8 mouse cellular contexts compared by ENCODE assay signal in the genomic region with DNA sequence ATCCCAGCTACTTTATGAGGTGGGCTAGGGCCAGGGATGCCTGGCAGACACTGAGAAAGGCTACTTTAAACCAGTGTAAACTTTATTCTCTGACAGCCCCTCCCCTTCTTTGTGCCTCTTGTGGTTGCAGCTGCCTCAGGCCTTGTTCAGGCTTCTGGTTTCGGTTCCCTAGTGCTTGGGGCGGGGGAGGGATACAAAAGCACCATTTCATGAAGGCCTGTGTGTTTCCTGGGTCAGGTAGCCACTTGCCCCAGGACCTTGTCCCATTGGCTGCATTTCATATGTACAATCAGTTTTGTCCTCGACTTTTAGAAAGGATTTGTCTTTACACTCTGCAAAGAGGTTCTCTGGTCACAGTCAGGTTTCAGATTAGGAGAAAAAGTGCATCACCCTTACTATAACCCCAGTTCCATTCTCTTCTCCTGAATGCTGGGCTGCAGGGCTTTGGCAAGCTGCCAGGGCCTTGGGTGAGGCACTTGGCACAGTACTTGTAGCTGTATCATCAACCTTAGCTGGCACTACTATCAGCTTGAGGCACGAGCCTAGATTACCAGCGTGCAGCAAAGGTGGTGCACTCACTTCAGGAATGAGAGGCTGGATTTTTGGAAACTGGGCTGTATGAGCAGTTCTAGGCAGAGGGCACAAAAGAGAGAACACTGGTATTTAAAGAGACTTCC. TPM values are rescaled to one million over a fixed set of nuclear protein-coding genes. Genes with fewer than 3 reads are reported as not detected.
A peak's percentile ranks its signal among the peaks of the same experiment; 100 is the strongest.
DNase-seq lines count a peak whose midpoint lies in the region; ATAC-seq and TF ChIP-seq lines count a peak whose summit lies in the region.

No protein-coding gene starts in this region.

- no peak overlapping the region for H3K27ac ChIP-seq in midbrain, embryonic 14.5 days (replicated peaks; ENCODE audit: low read depth, low read length)
- H3K27ac ChIP-seq in midbrain, embryonic 11.5 days (ENCODE audit: low read depth, low read length): no peak overlapping the region
- H3K27ac ChIP-seq in intestine, postnatal 0 days (ENCODE audit: low read depth, low read length): peak overlapping the region; percentile 74

- H3K4me3 ChIP-seq in midbrain, embryonic 14.5 days (replicated peaks; ENCODE audit: low read depth, low read length): no peak overlapping the region
- no peak overlapping the region for H3K4me3 ChIP-seq in midbrain, embryonic 11.5 days (ENCODE audit: low read depth, low read length)
- H3K4me3 ChIP-seq in intestine, postnatal 0 days (ENCODE audit: low read depth, low read length): peak overlapping the region; percentile 52; the same call in 1 of the 2 replicates
- H3K4me3 ChIP-seq in lung, adult 2 months (replicated peaks; ENCODE audit: extremely low read depth, low read depth, low read length): peak overlapping the region; percentile 27

- no peaks in the 10 kb centered on the region for H3K9me3 ChIP-seq in midbrain, embryonic 14.5 days (ENCODE audit: control insufficient read depth, low read length)
- no peaks in the 10 kb centered on the region for H3K9me3 ChIP-seq in midbrain, embryonic 11.5 days (ENCODE audit: control insufficient read depth, low read length)
- no peaks in the 10 kb centered on the region for H3K9me3 ChIP-seq in intestine, postnatal 0 days (ENCODE audit: control insufficient read depth)

- H3K9ac ChIP-seq in midbrain, embryonic 14.5 days (replicated peaks; ENCODE audit: low read length): no peak overlapping the region
- no peak overlapping the region for H3K9ac ChIP-seq in midbrain, embryonic 11.5 days (ENCODE audit: low read length)
- H3K9ac ChIP-seq in intestine, postnatal 0 days (ENCODE audit: low read depth, low read length): 0 out of 2 replicates have a peak overlapping the region, but pooled peaks have one; percentile 58

- H3K36me3 ChIP-seq in midbrain, embryonic 14.5 days (ENCODE audit: control insufficient read depth, insufficient read depth, low read length): no peaks in the 10 kb centered on the region
- no peaks in the 10 kb centered on the region for H3K36me3 ChIP-seq in midbrain, embryonic 11.5 days (ENCODE audit: control insufficient read depth, insufficient read depth, low read length)
- no peaks in the 10 kb centered on the region for H3K36me3 ChIP-seq in intestine, postnatal 0 days (ENCODE audit: control insufficient read depth, insufficient read depth)

- H3K4me2 ChIP-seq in midbrain, embryonic 14.5 days (ENCODE audit: low read length): peak overlapping the region; percentile 4; the same call in 1 of the 2 replicates
- no peak overlapping the region for H3K4me2 ChIP-seq in midbrain, embryonic 11.5 days
- peak overlapping the region; percentile 69 for H3K4me2 ChIP-seq in intestine, postnatal 0 days (replicated peaks; ENCODE audit: low read depth)

- TF ChIP-seq CTCF in intestine, postnatal 0 days (IDR thresholded peaks at IDR 0.05; ENCODE audit: low read depth): no peak
- no peak for TF ChIP-seq CTCF in lung, adult 2 months (IDR thresholded peaks at IDR 0.05; ENCODE audit: insufficient read depth, low read length)

- DNase-seq in midbrain, embryonic 14.5 days: peak; percentile 26
- DNase-seq in midbrain, embryonic 11.5 days (ENCODE audit: low spot score, missing footprints): no peak
- DNase-seq in adrenal gland, postnatal 14 days: peak; percentile 84
- peak; percentile 38 for DNase-seq in gastrocnemius, postnatal 10 days
- peak; percentile 36 for DNase-seq in lung, adult 2 months
- peak; percentile 26 to 42 for DNase-seq in spleen, adult 18-20 months
- DNase-seq in frontal cortex, postnatal 25 days (ENCODE audit: low spot score in 2 of 2): no peak

- no peaks in the 10 kb centered on the region for H3K27me3 ChIP-seq in midbrain, embryonic 14.5 days (ENCODE audit: control insufficient read depth, insufficient read depth, low read length)
- H3K27me3 ChIP-seq in midbrain, embryonic 11.5 days (ENCODE audit: control insufficient read depth, insufficient read depth, low read length): no peaks in the 10 kb centered on the region
- no peaks in the 10 kb centered on the region for H3K27me3 ChIP-seq in intestine, postnatal 0 days (replicated peaks; ENCODE audit: control insufficient read depth, insufficient read depth, low read length)

- 0 out of 2 replicates have a peak, but pooled peaks cover 9% of the 10 kb centered on the region for H3K4me1 ChIP-seq in midbrain, embryonic 14.5 days (ENCODE audit: control insufficient read depth, insufficient read depth, low read length)
- peaks cover 19% of the 10 kb centered on the region for H3K4me1 ChIP-seq in midbrain, embryonic 11.5 days (ENCODE audit: control insufficient read depth, insufficient read depth, low read length)
- H3K4me1 ChIP-seq in intestine, postnatal 0 days (replicated peaks; ENCODE audit: control insufficient read depth, insufficient read depth, low read length): peaks cover 5% of the 10 kb centered on the region; the same call in 1 of the 2 replicates
- peaks cover 17% of the 10 kb centered on the region for H3K4me1 ChIP-seq in lung, adult 2 months (ENCODE audit: control insufficient read depth, insufficient read depth, low read length)

- TF ChIP-seq POLR2A in lung, adult 2 months (IDR thresholded peaks at IDR 0.05; ENCODE audit: borderline replicate concordance, extremely low read depth, low read depth, low read length): no peak

- ATAC-seq in midbrain, embryonic 14.5 days (ENCODE audit: low FRiP score, low TSS enrichment): no peak
- no peak for ATAC-seq in midbrain, embryonic 11.5 days (ENCODE audit: low FRiP score)
- no peak for ATAC-seq in intestine, postnatal 0 days

- WGBS in midbrain, embryonic 14.5 days: 50% methylated on average over 5 of the region's 5 CpGs
- 64% methylated on average over 5 of the region's 5 CpGs for WGBS in midbrain, embryonic 11.5 days
- 18% methylated on average over 5 of the region's 5 CpGs for WGBS in intestine, postnatal 0 days
- WGBS in lung, adult 2 months: 28% methylated on average over 5 of the region's 5 CpGs

RNA-seq across cellular contexts. Expression of gene Abcd1, which starts 2.4 kb away (rescaled TPM):
- 7.1 and 8.7 TPM in 2 replicates for polyA plus RNA-seq in midbrain, embryonic 14.5 days (2014; fragmentation: Nextera tagmentation; extraction: Ambion mirVana)
- 6.7 and 7.1 TPM in 2 replicates for polyA plus RNA-seq in midbrain, embryonic 11.5 days (2014; fragmentation: Nextera tagmentation; extraction: Ambion mirVana)
- 28.3 and 30.6 TPM in 2 replicates for total RNA-seq in adrenal gland, postnatal 14 days (2021)
- total RNA-seq in gastrocnemius, postnatal 10 days (2021): 10 to 100 TPM; 21.8 to 24.7 TPM
- polyA plus RNA-seq in intestine, postnatal 0 days (2015; fragmentation: Nextera tagmentation; extraction: Ambion mirVana): 46.5 and 51.3 TPM in 2 replicates
- 49.9 and 53.6 TPM in 2 replicates for polyA plus RNA-seq in lung, adult 2 months (2012; rRNA removed)

RNA-seq across cellular contexts. Expression of gene Bcap31, which starts 2.8 kb away (rescaled TPM):
- 106 and 116 TPM in 2 replicates for polyA plus RNA-seq in midbrain, embryonic 14.5 days (2014; fragmentation: Nextera tagmentation; extraction: Ambion mirVana)
- 144 and 154 TPM in 2 replicates for polyA plus RNA-seq in midbrain, embryonic 11.5 days (2014; fragmentation: Nextera tagmentation; extraction: Ambion mirVana)
- 208 and 230 TPM in 2 replicates for total RNA-seq in adrenal gland, postnatal 14 days (2021)
- total RNA-seq in gastrocnemius, postnatal 10 days (2021): 10 to 100 TPM; 75.2 to 80.4 TPM
- 380 and 382 TPM in 2 replicates for polyA plus RNA-seq in intestine, postnatal 0 days (2015; fragmentation: Nextera tagmentation; extraction: Ambion mirVana)
- polyA plus RNA-seq in lung, adult 2 months (2012; rRNA removed): 39.7 and 71.0 TPM in 2 replicates

RNA-seq across cellular contexts. Expression of gene Plxnb3, which starts 38.1 kb away (rescaled TPM):
- polyA plus RNA-seq in midbrain, embryonic 14.5 days (2014; fragmentation: Nextera tagmentation; extraction: Ambion mirVana): 0.12 and 0.19 TPM in 2 replicates
- polyA plus RNA-seq in midbrain, embryonic 11.5 days (2014; fragmentation: Nextera tagmentation; extraction: Ambion mirVana): not detected in 2 replicates
- total RNA-seq in adrenal gland, postnatal 14 days (2021): 0.96 and 1.3 TPM in 2 replicates
- total RNA-seq in gastrocnemius, postnatal 10 days (2021): 1 to 10 TPM; 1.7 to 2.2 TPM
- 0.22 and 0.27 TPM in 2 replicates for polyA plus RNA-seq in intestine, postnatal 0 days (2015; fragmentation: Nextera tagmentation; extraction: Ambion mirVana)
- polyA plus RNA-seq in lung, adult 2 months (2012; rRNA removed): 1.3 and 1.4 TPM in 2 replicates

RNA-seq across cellular contexts. Expression of gene Slc6a8, which starts 45.9 kb away (rescaled TPM):
- 8.9 and 9.5 TPM in 2 replicates for polyA plus RNA-seq in midbrain, embryonic 14.5 days (2014; fragmentation: Nextera tagmentation; extraction: Ambion mirVana)
- 6.0 and 6.6 TPM in 2 replicates for polyA plus RNA-seq in midbrain, embryonic 11.5 days (2014; fragmentation: Nextera tagmentation; extraction: Ambion mirVana)
- total RNA-seq in adrenal gland, postnatal 14 days (2021): 38.8 and 42.2 TPM in 2 replicates
- total RNA-seq in gastrocnemius, postnatal 10 days (2021): 10 to 100 TPM; 48.5 to 50.7 TPM
- 46.8 and 50.9 TPM in 2 replicates for polyA plus RNA-seq in intestine, postnatal 0 days (2015; fragmentation: Nextera tagmentation; extraction: Ambion mirVana)
- 47.8 and 59.1 TPM in 2 replicates for polyA plus RNA-seq in lung, adult 2 months (2012; rRNA removed)

RNA-seq across cellular contexts. Expression of gene Srpk3, which starts 55.4 kb away (rescaled TPM):
- polyA plus RNA-seq in midbrain, embryonic 14.5 days (2014; fragmentation: Nextera tagmentation; extraction: Ambion mirVana): 1.5 and 2.5 TPM in 2 replicates
- 0.72 and 0.78 TPM in 2 replicates for polyA plus RNA-seq in midbrain, embryonic 11.5 days (2014; fragmentation: Nextera tagmentation; extraction: Ambion mirVana)
- 0.82 and 2.6 TPM in 2 replicates for total RNA-seq in adrenal gland, postnatal 14 days (2021)
- 100 to 1,000 TPM in 1 of 2 experiments, 10 to 100 TPM in 1; 88.6 to 116 TPM for total RNA-seq in gastrocnemius, postnatal 10 days (2021)
- 0.90 and 1.3 TPM in 2 replicates for polyA plus RNA-seq in intestine, postnatal 0 days (2015; fragmentation: Nextera tagmentation; extraction: Ambion mirVana)
- 7.1 and 13.1 TPM in 2 replicates for polyA plus RNA-seq in lung, adult 2 months (2012; rRNA removed)

Comparison
In these comparisons a context has a peak if more than half of its experiments do, and no peak if none do; other contexts are left out.
1. DNase-seq: peak in midbrain, embryonic 14.5 days (single experiment), adrenal gland, postnatal 14 days (single experiment), gastrocnemius, postnatal 10 days (single experiment), lung, adult 2 months (single experiment) and spleen, adult 18-20 months (2 of 2); none in midbrain, embryonic 11.5 days (single experiment) and frontal cortex, postnatal 25 days (0 of 2).
2. H3K4me3 ChIP-seq: peak in intestine, postnatal 0 days (single experiment) and lung, adult 2 months (single experiment); none in midbrain, embryonic 14.5 days (single experiment) and midbrain, embryonic 11.5 days (single experiment).